Mouse (Mus musculus) hematopoietic stem cell, adult 5-6 weeks (primary cell): ENCODE measurements around the gene Gm20822. TPM values are rescaled to one million over a fixed set of nuclear protein-coding genes. Genes with fewer than 3 reads are reported as not detected.
"Not testable (repeated sequence)": the region's sequence is repeated elsewhere in the genome, so short reads cannot be mapped to it uniquely, and the experiment has no call there.

ENCODE experiments used
- ATAC-seq, 2 experiments: fragments of 125-278 bp in 1 of 2; replicated peaks in 1 of 2; 2 replicates each; pipeline ENCODE4 v1.8.0; 2016 to 2017; ENCODE audit warnings: inconsistent platforms in 2 of 2, mild to moderate bottlenecking in 2 of 2, moderate number of reproducible peaks in 2 of 2, low read depth in 1 of 2, moderate TSS enrichment in 1 of 2; ENCODE audit not compliant: low FRiP score in 2 of 2, poor library complexity in 2 of 2, severe bottlenecking in 2 of 2, insufficient read depth in 1 of 2, low TSS enrichment in 1 of 2
- total RNA-seq: library from RNA; stranded (forward); fragments of 172-1452, 232-1000 nt; gene quantifications from 2 replicates; pipeline ENCODE4 v1.2.3, GENCODE M21; 2017

The Gm20822 gene
- not detected in 2 replicates for total RNA-seq

GRCm38 (mm10) chrY:15884671-15885070, at the start of gene Gm20822:
Gene Gm20822, minus strand, starts transcription at chrY:15884771.
- ATAC-seq, result not testable (repeated sequence)
